Mouse (Mus musculus) right cerebral cortex, postnatal 25 days (tissue): Measurements from ENCODE around the gene Lhfp.
A peak's percentile ranks its signal among the peaks of the same experiment; 100 is the strongest.
"Not testable (repeated sequence)": the region's sequence is repeated elsewhere in the genome, so short reads cannot be mapped to it uniquely, and the experiment has no call there.

Source experiments
- DNase-seq: peaks from one replicate; pipeline ENCODE4 v3.0.0; 2022

Lhfp gene

DNA sequence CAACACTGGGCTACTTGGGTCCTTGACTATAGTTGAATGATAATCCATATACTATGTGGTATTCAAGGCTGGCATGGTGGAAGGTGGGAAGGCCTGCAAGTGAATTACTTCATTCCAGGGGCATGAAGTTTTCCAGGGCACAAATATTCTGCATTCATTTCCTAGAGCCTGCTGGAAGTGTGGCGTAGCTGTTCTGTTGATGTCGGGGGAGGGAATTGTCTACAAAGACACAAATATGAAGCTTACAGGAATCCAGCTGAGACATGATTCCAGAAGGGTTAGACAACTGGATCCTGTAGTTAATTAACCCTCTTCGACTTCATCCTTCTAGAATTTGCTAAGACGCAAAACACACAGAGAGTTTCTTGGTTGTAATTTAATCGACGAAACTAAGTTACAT, 60.4 kb downstream of the Lhfp start:
- DNase-seq = no peak

DNA sequence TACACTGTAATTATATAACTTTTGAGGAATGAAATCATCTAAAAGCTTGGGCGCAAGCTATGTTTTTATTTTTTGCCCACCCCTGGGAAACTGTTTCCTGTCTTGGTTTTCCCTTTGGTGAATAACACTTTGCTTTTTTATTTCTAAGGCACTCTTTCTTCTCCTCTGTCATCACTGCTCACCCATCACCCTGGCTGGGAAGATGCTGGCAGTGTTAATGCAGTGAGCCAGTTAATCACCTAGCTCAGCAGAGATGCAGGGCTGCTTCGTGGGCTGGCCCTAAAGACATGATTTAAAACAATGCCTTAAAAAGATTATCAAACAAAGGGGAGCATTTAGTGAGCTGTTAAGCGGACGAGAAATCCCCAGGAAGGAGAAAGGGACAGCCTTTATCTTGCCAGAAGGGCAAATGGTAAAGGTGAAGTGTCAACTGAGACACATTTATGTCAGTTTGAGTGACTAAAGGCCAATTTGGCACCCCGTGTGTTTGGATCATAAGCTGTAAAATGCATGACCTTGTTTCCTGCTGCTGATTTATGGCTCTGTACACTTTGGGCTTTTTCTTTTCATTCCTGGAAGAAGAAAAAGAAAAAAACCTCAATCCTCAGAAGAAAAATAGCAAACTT, 60.9 kb downstream of the Lhfp start:
- DNase-seq = no peak

DNA sequence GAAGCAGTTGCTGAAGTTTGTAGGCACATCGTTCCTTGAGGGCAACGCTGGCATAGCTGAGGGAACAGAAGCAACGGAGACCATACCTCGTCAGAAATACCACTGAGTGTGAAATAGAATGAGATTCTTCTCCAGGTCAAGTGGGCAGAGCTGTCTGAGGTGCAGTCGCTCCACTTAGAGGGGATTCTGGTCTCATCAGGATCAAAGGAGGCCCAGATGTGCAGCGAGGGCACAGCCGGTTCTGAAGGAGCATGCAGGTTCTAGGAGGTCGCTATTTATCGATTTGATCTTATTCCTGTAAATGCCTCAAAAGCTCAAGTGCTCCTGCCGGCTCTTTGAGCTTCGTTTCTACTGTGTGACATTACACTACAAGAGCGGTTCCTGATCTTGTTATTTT, 61.4 kb downstream of the Lhfp start:
- no peak for DNase-seq

DNA sequence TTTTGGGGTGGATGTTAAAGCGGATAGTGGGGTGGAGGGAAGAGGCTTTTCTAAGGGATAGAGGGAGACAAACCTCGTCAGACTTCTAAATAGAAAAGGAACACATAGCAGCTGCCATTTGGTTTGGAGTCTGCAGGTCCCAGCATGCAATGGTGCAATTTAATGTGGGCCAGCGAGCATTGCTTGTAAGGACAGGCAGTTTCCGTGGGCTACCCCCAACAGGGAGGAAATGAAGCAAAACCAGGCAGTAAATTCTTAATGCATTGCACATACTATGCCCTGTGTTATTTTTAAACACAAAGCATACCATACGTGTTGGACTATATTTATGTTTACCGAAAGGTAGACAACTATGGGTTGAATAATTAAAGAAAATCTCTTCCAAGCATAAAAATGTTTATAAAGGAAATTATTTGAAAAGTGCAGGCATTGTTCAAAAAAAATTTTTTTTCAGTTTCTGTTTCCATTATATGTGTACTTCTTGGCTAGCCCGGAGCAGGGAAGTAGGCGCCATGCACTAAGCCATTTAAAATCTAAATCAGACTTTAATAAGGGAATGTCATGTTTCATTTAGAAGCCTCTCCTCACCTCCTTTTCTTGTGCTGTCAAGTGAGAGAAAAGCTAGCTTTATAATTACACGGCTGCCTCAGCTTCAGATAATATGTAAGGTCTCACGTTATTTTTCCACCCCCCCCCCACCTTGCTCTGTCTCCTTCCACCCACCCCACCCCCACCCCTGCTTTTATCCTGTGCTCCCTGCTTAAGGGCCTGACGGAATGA, 67.5 kb downstream of the Lhfp start:
- no peak for DNase-seq

DNA sequence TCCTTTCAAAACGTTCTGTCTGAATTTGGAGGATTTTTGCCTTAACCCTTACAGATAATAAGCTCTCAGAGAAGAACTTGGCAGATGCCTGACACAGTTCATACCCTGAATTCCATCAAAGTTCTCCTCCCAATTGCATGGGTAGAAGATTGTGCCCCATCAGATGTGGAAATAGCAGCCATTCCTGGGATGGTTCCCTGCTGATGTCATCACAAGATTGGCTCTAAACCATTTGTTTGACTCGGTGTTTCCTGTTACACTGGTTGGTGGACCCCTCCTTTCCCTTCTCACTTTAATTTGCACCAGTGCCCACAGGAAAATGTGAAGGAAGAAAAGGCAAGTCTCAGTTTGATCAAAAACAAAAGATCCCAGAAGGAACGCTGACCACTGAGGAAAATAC, 68.6 kb downstream of the Lhfp start:
- no peak for DNase-seq

DNA sequence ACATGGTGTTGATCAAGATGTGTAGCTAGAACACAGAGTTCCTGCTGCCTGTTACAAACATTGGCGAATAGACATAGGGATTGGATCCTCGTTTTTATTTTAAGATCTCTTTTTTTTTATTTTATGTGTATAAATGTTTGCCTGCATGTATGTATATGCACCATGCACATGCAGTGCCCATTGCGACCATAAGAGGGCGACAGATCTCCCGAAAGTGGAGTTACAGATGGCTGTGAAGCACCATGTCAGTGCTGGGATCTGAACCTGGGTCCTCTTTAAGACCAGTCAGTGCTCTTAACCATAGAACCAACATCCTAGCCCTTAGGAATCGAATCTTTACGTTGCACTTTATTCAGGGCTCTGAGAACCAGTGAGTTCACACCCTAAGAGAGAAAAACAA, 70.7 kb downstream of the Lhfp start:
- no peak for DNase-seq

DNA sequence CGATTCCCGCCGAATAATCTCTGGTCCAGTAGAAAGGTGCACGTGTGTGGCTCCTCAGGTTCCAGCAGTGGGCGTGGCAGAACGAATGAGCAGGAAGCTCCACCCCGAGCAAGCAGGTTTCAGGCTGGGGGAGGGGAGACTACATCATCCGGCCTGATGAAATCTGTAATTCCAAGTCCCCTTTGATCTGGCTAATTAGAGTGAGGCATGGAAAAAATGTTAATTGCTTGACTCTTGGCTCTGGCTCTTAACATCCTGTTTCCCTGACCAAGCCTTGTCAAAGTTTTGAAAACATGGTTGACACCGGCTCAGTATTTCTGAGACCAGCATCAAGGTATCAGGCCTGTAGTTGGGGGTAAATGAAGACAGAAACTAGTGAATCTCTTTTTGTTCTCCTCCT, 77.4 kb downstream of the Lhfp start:
- DNase-seq = not testable (repeated sequence)

DNA sequence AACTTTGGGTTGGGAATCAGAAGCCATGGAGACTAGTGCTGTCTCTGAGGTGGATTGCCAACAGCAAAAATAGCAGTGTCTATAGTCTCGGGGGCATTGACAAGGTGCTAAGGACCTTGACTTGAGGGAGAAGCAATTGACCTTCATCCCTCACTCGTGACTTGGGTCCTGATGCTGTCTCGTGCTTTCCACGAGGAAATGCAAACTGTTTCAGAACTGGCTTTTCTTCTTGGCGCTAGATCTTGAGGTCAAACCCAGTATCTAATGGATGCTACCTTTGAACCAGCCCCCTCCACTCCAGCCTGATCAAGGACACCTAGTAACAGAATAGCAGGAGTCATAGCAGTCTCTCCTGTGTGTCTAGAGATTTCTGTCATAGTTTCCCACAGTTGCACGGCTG, 78.7 kb downstream of the Lhfp start:
- DNase-seq = no peak

DNA sequence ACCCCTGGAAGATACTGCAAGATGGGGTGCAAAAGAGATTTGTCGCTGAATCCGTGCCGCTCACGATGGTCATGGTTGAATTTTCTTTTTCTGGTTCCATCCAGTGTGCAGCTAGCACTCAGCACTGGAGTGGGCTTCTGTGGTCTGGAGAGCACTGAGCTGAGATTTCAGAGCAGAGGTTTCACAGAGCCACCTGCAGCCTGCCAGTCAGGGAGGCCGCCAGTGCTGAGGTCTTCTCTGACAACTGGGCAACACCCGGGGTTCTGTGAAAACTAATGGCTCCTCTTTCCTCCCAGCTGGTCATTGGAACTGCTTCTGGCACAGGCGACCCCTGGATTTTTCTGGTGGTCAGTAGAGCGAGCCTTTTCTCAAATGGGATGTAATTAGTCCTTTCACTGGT, 84.2 kb downstream of the Lhfp start:
- DNase-seq = no peak

DNA sequence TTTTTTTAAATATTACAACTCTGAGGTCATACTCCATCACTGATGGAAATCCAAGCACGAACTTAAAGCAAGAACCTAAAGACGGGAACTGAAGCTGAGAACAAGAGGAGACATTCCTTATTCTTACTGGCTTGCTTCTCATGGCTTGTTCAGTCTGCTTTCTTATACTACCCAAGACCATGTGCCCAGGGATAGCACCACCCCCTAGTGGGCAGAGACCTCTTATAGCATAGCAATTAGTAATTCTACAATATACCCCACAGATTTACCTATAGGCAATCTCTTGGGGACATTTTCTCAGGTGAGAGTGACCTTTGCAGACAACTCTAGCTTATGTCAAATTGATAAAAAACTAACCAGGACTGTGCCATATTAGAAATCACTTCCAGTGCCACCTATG, 97.5 kb downstream of the Lhfp start:
- DNase-seq = no peak

DNA sequence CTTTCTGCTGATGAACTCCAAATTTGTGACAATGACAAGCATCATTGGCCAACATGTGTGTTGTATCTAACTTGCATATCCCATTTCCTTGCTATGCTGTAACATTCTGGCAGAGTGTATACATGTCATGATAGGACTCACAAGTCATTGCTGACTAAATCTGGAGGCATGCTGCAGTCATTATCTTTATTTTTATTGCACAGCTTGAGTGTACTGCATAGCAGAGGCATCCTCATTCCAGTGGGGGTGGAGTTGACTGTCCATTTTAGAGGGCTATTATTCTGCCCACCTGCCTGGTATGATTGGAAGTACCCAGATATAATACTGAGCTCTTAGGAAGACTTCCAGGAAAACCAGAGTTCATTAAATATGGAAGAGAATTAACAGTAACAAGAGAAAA, 97.9 kb downstream of the Lhfp start:
- no peak for DNase-seq

DNA sequence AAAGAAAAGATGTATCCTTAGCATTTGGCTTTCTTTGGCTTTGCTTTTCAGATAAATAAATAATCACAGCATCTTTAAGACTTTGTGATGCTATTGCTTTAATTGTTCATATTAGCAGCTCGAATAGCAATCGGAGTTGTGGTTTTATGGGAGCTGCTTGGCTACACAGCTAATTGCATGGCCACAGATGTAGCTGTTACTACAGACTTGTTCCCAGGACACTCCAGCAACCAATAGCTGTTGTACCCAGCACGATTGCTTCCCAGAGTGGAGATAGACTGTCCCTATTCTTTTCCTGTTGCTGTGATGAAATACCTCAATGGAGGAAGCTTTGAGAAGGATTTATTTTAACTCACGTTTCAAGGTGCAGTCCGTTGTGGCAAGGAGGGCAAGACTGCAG, 98.3 kb downstream of the Lhfp start:
- no peak for DNase-seq

DNA sequence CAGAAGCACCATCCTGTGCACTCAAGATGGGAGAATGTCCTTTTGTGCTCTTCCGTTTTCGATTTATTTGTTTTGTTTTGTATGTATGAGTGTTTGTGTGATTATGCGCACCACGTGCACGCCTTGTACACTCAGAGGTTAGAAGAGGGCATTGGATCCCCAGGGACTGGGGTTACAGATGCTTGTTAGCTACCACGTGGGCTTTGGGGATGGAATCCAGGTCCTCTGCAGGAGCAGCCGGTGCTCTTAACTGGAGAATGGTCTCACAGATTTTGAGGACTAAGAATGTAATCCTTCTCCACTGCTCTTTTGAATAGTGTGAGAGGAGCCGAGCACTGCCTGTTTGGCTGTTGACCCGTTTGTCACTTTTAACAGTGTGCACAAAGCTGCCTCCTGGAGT, 101.2 kb downstream of the Lhfp start:
- no peak for DNase-seq

DNA sequence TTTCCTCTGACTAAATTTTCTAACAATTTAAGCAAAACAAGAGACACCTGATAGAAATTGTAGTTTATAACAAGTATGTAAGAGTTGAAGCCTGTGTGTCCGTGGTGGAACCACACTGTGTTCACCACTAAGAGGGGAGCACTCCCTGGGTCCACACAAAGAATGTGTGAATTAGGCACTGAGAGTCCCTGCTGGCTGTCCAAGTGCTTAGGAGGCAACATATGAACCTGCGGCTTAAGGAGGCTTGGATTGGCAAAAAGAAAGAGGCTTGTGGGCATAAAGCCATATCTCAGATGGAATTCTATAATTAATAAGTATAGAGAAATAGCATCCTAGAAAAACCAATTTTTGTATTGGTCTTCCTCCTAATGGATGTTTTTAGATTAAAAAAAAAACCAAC, 104.2 kb downstream of the Lhfp start:
- no peak for DNase-seq

DNA sequence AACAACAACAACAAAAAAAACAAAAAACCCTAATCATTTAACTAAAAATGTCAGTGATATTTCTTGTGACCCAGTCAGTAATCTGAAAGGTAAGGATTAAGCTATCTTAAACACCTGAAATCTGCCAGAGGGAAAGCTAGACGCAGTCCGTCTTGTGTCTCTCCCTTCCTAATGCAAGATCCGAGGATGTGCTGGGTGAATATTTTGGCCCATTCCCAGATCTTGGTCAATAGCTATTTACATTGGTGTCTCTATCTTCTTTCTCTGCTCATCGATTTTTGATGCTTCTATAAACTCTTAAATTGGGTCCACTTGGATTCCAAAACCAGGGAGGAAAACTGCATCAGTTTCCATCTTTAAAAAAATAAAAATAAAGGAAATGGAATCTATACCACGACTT, 104.6 kb downstream of the Lhfp start:
- no peak for DNase-seq

DNA sequence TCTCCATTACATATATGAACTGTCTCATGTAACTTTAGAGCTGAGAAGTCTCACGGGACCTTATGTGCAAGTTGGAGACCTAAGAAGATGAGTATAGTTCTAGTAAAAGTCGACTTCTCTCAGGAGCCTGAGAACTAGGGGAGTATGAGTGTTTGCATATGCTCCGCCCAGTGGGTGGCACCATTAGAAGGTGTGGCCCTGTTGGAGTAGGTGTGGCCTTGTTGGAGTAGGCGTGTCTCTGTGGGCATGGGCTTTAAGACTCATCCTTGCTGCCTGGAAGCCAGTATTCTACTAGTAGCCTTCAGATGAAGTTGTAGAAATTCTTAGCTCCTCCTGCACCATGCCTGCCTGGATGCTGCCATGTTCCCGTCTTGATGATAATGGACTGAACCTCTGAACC, 105.7 kb downstream of the Lhfp start:
- DNase-seq = no peak

DNA sequence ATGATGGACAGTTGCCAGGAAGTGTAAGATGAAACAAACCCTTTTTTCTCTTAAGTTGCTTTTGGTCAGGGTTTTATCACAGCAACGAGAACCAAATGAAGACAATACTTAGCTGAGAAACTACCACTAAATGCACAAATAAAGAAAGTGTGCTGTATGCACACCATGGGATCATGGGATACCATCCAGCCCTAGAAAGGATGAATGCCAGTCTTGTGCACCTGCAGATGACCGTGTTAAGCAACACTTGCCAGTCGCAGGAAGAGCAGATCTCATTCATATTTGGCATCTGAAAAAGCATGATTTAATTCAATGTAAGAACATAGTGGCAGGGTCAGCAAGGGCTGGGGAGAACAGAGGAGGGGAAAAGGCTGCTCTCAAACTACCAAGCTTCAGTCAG, 107.4 kb downstream of the Lhfp start:
- DNase-seq = no peak

DNA sequence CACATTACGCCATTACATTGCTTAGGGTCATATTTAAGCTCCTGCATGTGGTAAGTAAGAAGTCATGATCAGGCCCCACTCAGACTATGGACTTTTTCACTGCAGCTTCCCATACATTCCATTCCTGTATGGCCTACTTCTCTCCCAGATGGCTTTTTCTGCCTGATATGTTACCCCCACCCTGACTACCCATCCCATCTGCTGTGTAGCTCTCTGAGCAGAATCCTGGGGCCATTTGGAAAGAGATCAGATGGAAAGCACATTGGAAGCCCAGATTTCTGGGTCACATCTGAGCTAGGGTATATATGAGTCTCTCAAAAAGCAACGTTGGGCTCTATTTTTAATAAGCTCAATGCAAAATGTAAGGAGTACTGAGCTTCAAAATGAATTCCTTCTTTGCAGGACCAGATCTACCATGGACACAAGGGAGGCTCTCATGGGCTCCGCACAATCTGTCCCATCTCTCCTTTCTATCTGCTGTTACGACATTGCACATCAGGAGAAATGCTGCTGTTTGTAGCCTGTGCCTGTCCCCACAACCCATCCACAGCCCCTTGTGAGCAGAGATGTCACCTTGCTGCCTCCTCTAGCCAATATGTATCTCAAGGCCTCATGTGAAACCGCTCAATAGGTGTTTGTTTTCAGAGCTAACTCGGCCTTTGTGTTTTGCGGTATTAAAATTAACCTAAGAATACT, 108.4 kb downstream of the Lhfp start:
- no peak for DNase-seq

DNA sequence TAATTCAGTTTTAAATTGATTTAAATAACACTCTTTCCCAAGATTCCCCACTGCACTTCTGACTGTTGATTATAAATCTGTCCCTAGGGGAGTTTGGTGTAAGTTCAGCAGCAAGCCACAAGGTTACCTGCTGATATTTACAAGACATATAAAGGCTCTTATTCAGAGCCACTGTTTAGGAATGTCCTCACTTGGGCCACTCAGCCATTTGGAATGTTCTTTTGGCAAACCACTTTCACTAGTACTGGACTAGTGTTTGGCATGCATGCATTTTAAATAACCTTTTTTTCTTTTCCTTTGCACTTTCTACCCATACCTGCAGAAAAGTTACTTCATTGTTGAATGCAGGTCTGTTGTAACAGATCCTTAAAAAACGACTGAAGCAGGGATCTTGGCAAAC, 109.8 kb downstream of the Lhfp start:
- no peak for DNase-seq

DNA sequence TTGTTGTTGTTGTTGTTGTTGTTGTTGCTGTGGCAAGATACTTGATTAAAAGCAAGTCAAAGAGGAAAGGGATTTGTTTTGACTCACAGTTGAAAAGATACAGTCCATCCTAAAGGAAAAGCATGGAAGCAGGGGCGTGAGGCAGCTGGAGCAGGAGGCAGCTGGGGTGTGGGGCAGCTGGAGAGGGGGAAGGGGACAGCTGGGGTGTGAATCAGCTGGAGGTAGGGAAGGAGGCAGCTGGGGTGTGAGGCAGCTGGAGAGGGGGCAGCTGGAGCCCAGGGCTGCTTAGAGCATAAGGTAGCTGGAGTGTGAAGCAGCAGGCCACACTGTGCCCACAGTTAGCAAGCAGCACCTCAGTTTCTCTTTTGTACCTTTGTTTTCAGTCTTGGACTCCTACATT, 110.3 kb downstream of the Lhfp start:
- DNase-seq = no peak

DNA sequence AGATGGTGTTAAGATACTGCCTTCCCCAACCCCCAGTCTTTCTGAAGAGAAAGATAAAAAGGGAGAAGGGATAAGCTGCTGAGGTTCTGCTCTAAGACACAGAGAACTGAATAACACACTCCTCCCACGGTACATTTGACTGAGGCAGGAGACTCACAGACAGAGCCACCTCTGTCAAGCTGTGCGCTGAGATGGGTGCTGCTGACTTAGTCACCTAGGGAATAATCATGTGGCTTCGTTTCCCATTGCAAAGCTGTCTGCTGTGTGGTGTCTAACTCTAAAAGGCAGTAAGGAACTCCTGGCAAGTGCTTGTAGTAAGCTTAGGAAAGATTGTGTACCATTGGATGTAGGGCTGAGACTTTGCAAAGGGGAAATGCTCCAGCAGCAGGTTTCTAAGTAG, 120.6 kb downstream of the Lhfp start:
- peak; percentile 50 for DNase-seq

DNA sequence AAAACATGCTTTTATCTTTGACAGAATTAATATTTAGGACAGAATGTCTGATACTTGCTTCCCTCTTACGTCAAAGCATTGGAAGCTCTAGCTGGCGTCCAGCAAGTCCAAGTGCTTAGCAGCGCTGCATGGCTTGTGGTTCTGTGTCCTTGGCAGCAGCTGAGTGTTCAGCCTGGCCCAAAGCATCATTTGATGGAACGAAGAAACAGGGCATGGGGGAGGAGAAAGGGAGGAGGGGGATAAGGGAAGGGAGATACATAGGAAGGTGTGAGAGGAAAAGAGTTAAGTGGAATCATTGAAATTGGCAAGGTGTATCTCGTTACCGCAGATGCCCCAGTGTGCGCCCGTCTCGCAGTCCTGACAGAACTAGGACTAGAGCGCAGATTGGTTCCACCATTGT, 124.0 kb downstream of the Lhfp start:
- DNase-seq = peak; percentile 16

DNA sequence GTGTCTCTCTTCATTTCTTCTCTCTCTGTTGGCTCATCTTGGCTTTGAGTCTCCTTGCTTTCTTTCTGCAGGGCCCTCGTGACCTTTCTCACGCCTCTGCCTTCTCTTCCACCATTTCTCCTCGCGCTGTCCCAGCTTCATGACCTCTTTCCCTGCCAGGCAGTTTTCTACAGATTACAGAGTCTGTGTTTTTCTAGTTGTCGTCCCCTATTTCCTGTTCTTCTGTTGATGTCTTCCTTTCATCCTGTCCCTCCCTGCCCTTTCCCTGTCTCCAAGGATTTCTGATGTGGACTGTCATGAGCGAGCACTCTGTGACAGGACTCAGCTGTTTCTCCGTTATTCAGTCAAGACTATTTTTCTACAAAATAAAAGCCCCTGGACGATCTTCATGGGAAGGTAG, 124.7 kb downstream of the Lhfp start:
- no peak for DNase-seq

DNA sequence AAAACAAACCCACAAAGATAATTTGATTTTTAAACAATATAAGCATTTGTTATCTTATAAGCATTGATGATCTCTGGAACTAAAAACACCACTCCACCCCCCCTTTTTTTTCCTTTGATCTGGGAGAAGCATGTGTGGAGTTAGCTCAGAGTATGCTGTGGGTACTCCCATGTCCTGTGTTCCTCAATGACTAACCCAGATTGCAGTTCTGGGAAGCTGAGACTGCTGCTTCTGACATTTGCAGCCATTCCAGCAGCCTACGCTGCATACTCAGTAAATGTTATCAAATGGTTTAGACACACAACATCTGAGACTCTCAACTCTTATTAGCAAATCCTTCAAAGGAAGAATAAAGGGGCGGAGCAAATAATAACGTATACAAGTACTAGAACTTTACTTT, 128.2 kb downstream of the Lhfp start:
- no peak for DNase-seq
